8 mouse cellular contexts compared by ENCODE assay signal in the genomic region with DNA sequence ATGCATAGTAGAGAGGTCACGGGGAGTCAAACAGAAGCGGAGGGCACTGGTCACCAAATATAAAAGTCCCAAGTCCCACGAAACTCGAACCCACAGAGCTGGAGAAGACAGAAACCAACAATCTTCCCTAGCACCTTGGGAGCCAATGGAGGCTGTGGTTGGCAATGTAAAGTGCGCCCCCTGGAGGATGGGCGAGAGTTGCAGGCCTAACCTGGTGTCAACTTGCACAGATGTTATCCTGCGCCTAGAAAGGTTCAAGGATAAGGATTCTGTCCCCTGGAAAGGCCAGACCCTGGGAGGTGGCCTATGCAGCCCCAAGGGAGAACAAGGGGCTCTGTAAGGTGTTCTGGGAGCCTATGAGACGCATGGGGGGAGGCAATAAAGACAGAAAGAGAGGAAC. TPM values are rescaled to one million over a fixed set of nuclear protein-coding genes. Genes with fewer than 3 reads are reported as not detected.
DNase-seq lines count a peak whose midpoint lies in the region; ATAC-seq lines count a peak whose summit lies in the region.

No protein-coding gene starts in this region.

- no peaks in the 10 kb centered on the region for H3K9me3 ChIP-seq in hindbrain, embryonic 11.5 days (ENCODE audit: control insufficient read depth, low read length)
- no peaks in the 10 kb centered on the region for H3K9me3 ChIP-seq in hindbrain, embryonic 14.5 days (ENCODE audit: control insufficient read depth, low read length)
- H3K9me3 ChIP-seq in kidney, embryonic 14.5 days (ENCODE audit: control insufficient read depth, low read length) = no peaks in the 10 kb centered on the region
- no peaks in the 10 kb centered on the region for H3K9me3 ChIP-seq in neural tube, embryonic 13.5 days

- ATAC-seq in hindbrain, embryonic 11.5 days (ENCODE audit: low FRiP score) = no peak
- ATAC-seq in hindbrain, embryonic 14.5 days (ENCODE audit: low FRiP score) = no peak
- ATAC-seq in kidney, embryonic 14.5 days (ENCODE audit: low FRiP score, low TSS enrichment) = no peak
- ATAC-seq in neural tube, embryonic 13.5 days (ENCODE audit: low read depth) = no peak

- H3K27me3 ChIP-seq in hindbrain, embryonic 11.5 days (ENCODE audit: control insufficient read depth, insufficient read depth, low read length) = no peaks in the 10 kb centered on the region
- no peaks in the 10 kb centered on the region for H3K27me3 ChIP-seq in hindbrain, embryonic 14.5 days (ENCODE audit: control insufficient read depth, insufficient read depth, low read length)
- no peaks in the 10 kb centered on the region for H3K27me3 ChIP-seq in kidney, embryonic 14.5 days (ENCODE audit: control insufficient read depth, insufficient read depth, low read length)
- no peaks in the 10 kb centered on the region for H3K27me3 ChIP-seq in neural tube, embryonic 13.5 days

- no peaks in the 10 kb centered on the region for H3K36me3 ChIP-seq in hindbrain, embryonic 11.5 days (ENCODE audit: control insufficient read depth, insufficient read depth, low read length)
- H3K36me3 ChIP-seq in hindbrain, embryonic 14.5 days (replicated peaks; ENCODE audit: control insufficient read depth, insufficient read depth) = peaks cover 20% of the 10 kb centered on the region; the same call in 1 of the 2 replicates
- H3K36me3 ChIP-seq in kidney, embryonic 14.5 days (ENCODE audit: control insufficient read depth, insufficient read depth, low read length) = no peaks in the 10 kb centered on the region; the same call in 1 of the 2 replicates
- H3K36me3 ChIP-seq in neural tube, embryonic 13.5 days = peaks cover 31% of the 10 kb centered on the region

- no peaks in the 10 kb centered on the region for H3K4me1 ChIP-seq in hindbrain, embryonic 11.5 days (replicated peaks; ENCODE audit: control insufficient read depth, insufficient read depth, low read length)
- 0 out of 2 replicates have a peak, but pooled peaks cover 5% of the 10 kb centered on the region for H3K4me1 ChIP-seq in hindbrain, embryonic 14.5 days (replicated peaks; ENCODE audit: control insufficient read depth, insufficient read depth, low read length)
- peaks cover 20% of the 10 kb centered on the region for H3K4me1 ChIP-seq in kidney, embryonic 14.5 days (ENCODE audit: control insufficient read depth, insufficient read depth, low read length)
- H3K4me1 ChIP-seq in neural tube, embryonic 13.5 days (replicated peaks) = peaks cover 8% of the 10 kb centered on the region; the same call in 1 of the 2 replicates

- no peak overlapping the region for H3K27ac ChIP-seq in hindbrain, embryonic 11.5 days (ENCODE audit: low read depth, low read length)
- H3K27ac ChIP-seq in hindbrain, embryonic 14.5 days = no peak overlapping the region
- H3K27ac ChIP-seq in kidney, embryonic 14.5 days (ENCODE audit: low read depth, low read length) = 0 out of 2 replicates have a peak overlapping the region, but pooled peaks have one; percentile 37
- 0 out of 2 replicates have a peak overlapping the region, but pooled peaks have one; percentile 38 for H3K27ac ChIP-seq in neural tube, embryonic 13.5 days (replicated peaks)

- H3K9ac ChIP-seq in hindbrain, embryonic 11.5 days (ENCODE audit: low read depth, low read length) = no peak overlapping the region
- no peak overlapping the region for H3K9ac ChIP-seq in hindbrain, embryonic 14.5 days
- no peak overlapping the region for H3K9ac ChIP-seq in kidney, embryonic 14.5 days (ENCODE audit: low read depth, low read length)
- no peak overlapping the region for H3K9ac ChIP-seq in neural tube, embryonic 13.5 days

- WGBS in hindbrain, embryonic 11.5 days = 71% methylated on average over 8 of the region's 8 CpGs
- 70% methylated on average over 8 of the region's 8 CpGs for WGBS in hindbrain, embryonic 14.5 days
- WGBS in kidney, embryonic 14.5 days = 68% methylated on average over 8 of the region's 8 CpGs
- 69% methylated on average over 8 of the region's 8 CpGs for WGBS in neural tube, embryonic 13.5 days

- H3K4me2 ChIP-seq in hindbrain, embryonic 11.5 days (replicated peaks; ENCODE audit: low read depth, low read length) = no peak overlapping the region
- no peak overlapping the region for H3K4me2 ChIP-seq in hindbrain, embryonic 14.5 days (replicated peaks)
- H3K4me2 ChIP-seq in kidney, embryonic 14.5 days (replicated peaks; ENCODE audit: low read depth, low read length) = no peak overlapping the region
- H3K4me2 ChIP-seq in neural tube, embryonic 13.5 days = no peak overlapping the region

- no peak overlapping the region for H3K4me3 ChIP-seq in hindbrain, embryonic 11.5 days (ENCODE audit: low read depth, low read length)
- H3K4me3 ChIP-seq in hindbrain, embryonic 14.5 days (replicated peaks; ENCODE audit: low read length) = no peak overlapping the region
- no peak overlapping the region for H3K4me3 ChIP-seq in kidney, embryonic 14.5 days (ENCODE audit: low read length)
- H3K4me3 ChIP-seq in neural tube, embryonic 13.5 days = no peak overlapping the region

- DNase-seq in hindbrain, embryonic 11.5 days (ENCODE audit: low spot score) = peak; percentile 68
- no peak for DNase-seq in hindbrain, embryonic 14.5 days (ENCODE audit: low spot score)
- peak; percentile 55 for DNase-seq in cerebellum, adult 8-10 months
- DNase-seq in gastrocnemius, postnatal 25 days = peak; percentile 40
- peak; percentile 79 for DNase-seq in liver
- DNase-seq in thymus, postnatal 0 days (ENCODE audit: low spot score) = peak; percentile 75

RNA-seq across cellular contexts. Expression of gene P2rx4, which starts 24.0 kb away (rescaled TPM):
- polyA plus RNA-seq in hindbrain, embryonic 11.5 days (2014; fragmentation: Nextera tagmentation; extraction: Ambion mirVana) = 10.8 and 12.4 TPM in 2 replicates
- polyA plus RNA-seq in hindbrain, embryonic 14.5 days (2014; fragmentation: Nextera tagmentation; extraction: Ambion mirVana) = 14.8 and 16.0 TPM in 2 replicates
- 1 to 10 TPM; 3.9 to 4.2 TPM for total RNA-seq in gastrocnemius, postnatal 25 days (2021)
- 14.0 and 14.8 TPM in 2 replicates for polyA plus RNA-seq in kidney, embryonic 14.5 days (2014; fragmentation: Nextera tagmentation; extraction: Ambion mirVana)
- 16.0 and 19.2 TPM in 2 replicates for polyA plus RNA-seq in neural tube, embryonic 13.5 days (2015; fragmentation: Nextera tagmentation; extraction: Ambion mirVana)
- polyA plus RNA-seq in thymus, postnatal 0 days (2015; fragmentation: Nextera tagmentation; extraction: Ambion mirVana) = 22.5 and 26.7 TPM in 2 replicates

RNA-seq across cellular contexts. Expression of gene Camkk2, which starts 47.9 kb away (rescaled TPM):
- polyA plus RNA-seq in hindbrain, embryonic 11.5 days (2014; fragmentation: Nextera tagmentation; extraction: Ambion mirVana) = 22.2 and 28.8 TPM in 2 replicates
- 57.2 and 59.2 TPM in 2 replicates for polyA plus RNA-seq in hindbrain, embryonic 14.5 days (2014; fragmentation: Nextera tagmentation; extraction: Ambion mirVana)
- 1 to 10 TPM; 4.7 to 7.5 TPM for total RNA-seq in gastrocnemius, postnatal 25 days (2021)
- polyA plus RNA-seq in kidney, embryonic 14.5 days (2014; fragmentation: Nextera tagmentation; extraction: Ambion mirVana) = 25.0 and 40.9 TPM in 2 replicates
- polyA plus RNA-seq in neural tube, embryonic 13.5 days (2015; fragmentation: Nextera tagmentation; extraction: Ambion mirVana) = 55.4 and 57.5 TPM in 2 replicates
- polyA plus RNA-seq in thymus, postnatal 0 days (2015; fragmentation: Nextera tagmentation; extraction: Ambion mirVana) = 24.7 and 27.1 TPM in 2 replicates

Comparison
In these comparisons a context has a peak if more than half of its experiments do, and no peak if none do; other contexts are left out.
1. H3K27ac ChIP-seq: peak in kidney, embryonic 14.5 days (single experiment) and neural tube, embryonic 13.5 days (single experiment); none in hindbrain, embryonic 11.5 days (single experiment) and hindbrain, embryonic 14.5 days (single experiment).